Mouse (Mus musculus): ENCODE data around the gene Olfr765. TPM values are rescaled to one million over a fixed set of nuclear protein-coding genes. Genes with fewer than 3 reads are reported as not detected.

Olfr765 gene
- total and polyA plus RNA-seq, 3 experiments: not detected

GRCm38 (mm10) chr10:129004032-129004920, 45.5 kb downstream of the Olfr765 start:
- Histone ChIP-seq H3K36me3 (replicated peaks in 1 of 2; ENCODE audit: control insufficient read depth in 1 of 2, insufficient read depth in 1 of 2, low read length in 1 of 2) (no peaks in the 10 kb centered on the region), H3K27me3 (replicated peaks) (no peaks in the 10 kb centered on the region), H3K4me2 (ENCODE audit: insufficient read depth, low read depth, poor library complexity, severe bottlenecking) (no peak overlapping the region), H3K9me3 (replicated peaks; ENCODE audit: low read length) (no peaks in the 10 kb centered on the region), H3K9ac (ENCODE audit: insufficient read depth, low read depth) (no peak overlapping the region), H3K27ac (ENCODE audit: insufficient read depth, low read depth) (no peak overlapping the region), H3K4me3 (replicated peaks in 1 of 3; ENCODE audit: low read depth in 2 of 3, low read length in 2 of 3, poor library complexity in 1 of 3) (no peak overlapping the region), H3K79me2 (replicated peaks; ENCODE audit: control insufficient read depth, extremely low read depth, insufficient read depth, poor library complexity, severe bottlenecking) (no peaks in the 10 kb centered on the region), H3K4me1 (ENCODE audit: control insufficient read depth in 1 of 2, insufficient read depth in 2 of 2) (peaks cover 0 to 6% of the 10 kb centered on the region in 2 experiments; a peak in 2 of 4 replicates)
- in situ Hi-C loops (cut with MboI; ENCODE audit: low pct_ligation_motif_present, low pct_unique_long_range_greater_than_20kb, low sequenced_read_pairs) (no loop called here), dilution Hi-C loops (cut with MboI; ENCODE audit: extremely low pct_ligation_motif_present, extremely low pct_unique_long_range_greater_than_20kb, low sequenced_read_pairs) (no loop called here)
- TF ChIP-seq ZC3H11A (IDR thresholded peaks at IDR 0.05; ENCODE audit: low read depth, low read length) (no peak), IRF4 (IDR thresholded peaks at IDR 0.05; ENCODE audit: low read depth, low read length) (no peak), TCF12 (IDR thresholded peaks at IDR 0.05; ENCODE audit: low read depth, low read length) (no peak), ZNF384 (IDR thresholded peaks at IDR 0.05; ENCODE audit: low read depth, low read length) (no peak), UBTF (IDR thresholded peaks at IDR 0.05; ENCODE audit: low read depth, low read length) (no peak), CHD1 (IDR thresholded peaks at IDR 0.05; ENCODE audit: low read depth, low read length) (no peak), RAD21 (IDR thresholded peaks at IDR 0.05; ENCODE audit: low read depth, low read length) (no peak), GABPA (IDR thresholded peaks at IDR 0.05; ENCODE audit: insufficient replicate concordance, low read depth, low read length) (no peak)
- DNase-seq (ENCODE audit: extremely low read depth): no peak

- no peak for DNase-seq (ENCODE audit: extremely low read depth)
- in situ Hi-C loops (cut with MboI; ENCODE audit: low pct_ligation_motif_present, low pct_unique_long_range_greater_than_20kb, low sequenced_read_pairs): no loop called here
- Histone ChIP-seq H3K9me3 (replicated peaks; ENCODE audit: low read length) (no peaks in the 10 kb centered on the region), H3K4me2 (ENCODE audit: insufficient read depth, low read depth, poor library complexity, severe bottlenecking) (no peak overlapping the region), H3K36me3 (replicated peaks in 1 of 2; ENCODE audit: control insufficient read depth in 1 of 2, insufficient read depth in 1 of 2, low read length in 1 of 2) (no peaks in the 10 kb centered on the region), H3K27ac (ENCODE audit: insufficient read depth, low read depth) (no peak overlapping the region), H3K27me3 (replicated peaks) (no peaks in the 10 kb centered on the region), H3K9ac (ENCODE audit: insufficient read depth, low read depth) (no peak overlapping the region), H3K79me2 (replicated peaks; ENCODE audit: control insufficient read depth, extremely low read depth, insufficient read depth, poor library complexity, severe bottlenecking) (no peaks in the 10 kb centered on the region), H3K4me3 (replicated peaks in 1 of 3; ENCODE audit: low read depth in 2 of 3, low read length in 2 of 3, poor library complexity in 1 of 3) (no peak overlapping the region), H3K4me1 (ENCODE audit: control insufficient read depth in 1 of 2, insufficient read depth in 2 of 2) (0 out of 4 replicates have a peak, but pooled peaks cover 0 to 3% of the 10 kb centered on the region in 2 experiments)
- TF ChIP-seq CHD1 (IDR thresholded peaks at IDR 0.05; ENCODE audit: low read depth, low read length) (no peak), ETS1 (conservative IDR thresholded peaks at IDR 0.05; ENCODE audit: low read depth, low read length) (no peak), EP300 (IDR thresholded peaks at IDR 0.05; ENCODE audit: low read length) (no peak), MEF2A (IDR thresholded peaks at IDR 0.05; ENCODE audit: borderline replicate concordance, low read depth, low read length) (no peak), KAT2A (IDR thresholded peaks at IDR 0.05; ENCODE audit: insufficient replicate concordance, low read length) (no peak), RCOR1 (conservative IDR thresholded peaks at IDR 0.05; ENCODE audit: low read depth, low read length) (no peak), PAX5 (IDR thresholded peaks at IDR 0.05; ENCODE audit: low read length) (no peak), ZC3H11A (IDR thresholded peaks at IDR 0.05; ENCODE audit: low read depth, low read length) (no peak), IRF4 (IDR thresholded peaks at IDR 0.05; ENCODE audit: low read depth, low read length) (no peak), GABPA (IDR thresholded peaks at IDR 0.05; ENCODE audit: insufficient replicate concordance, low read depth, low read length) (no peak), HCFC1 (IDR thresholded peaks at IDR 0.05; ENCODE audit: low read depth, low read length) (no peak), MAFK (IDR thresholded peaks at IDR 0.05; ENCODE audit: insufficient replicate concordance, low read length) (no peak)
- dilution Hi-C loops (cut with MboI; ENCODE audit: extremely low pct_ligation_motif_present, extremely low pct_unique_long_range_greater_than_20kb, low sequenced_read_pairs): no loop called here
Observed at GRCm38 (mm10) chr10:128996523-128997040, 53.2 kb downstream of the Olfr765 start.
